Comparison of ENCODE assay signal across 22 mouse cellular contexts in the genomic region with DNA sequence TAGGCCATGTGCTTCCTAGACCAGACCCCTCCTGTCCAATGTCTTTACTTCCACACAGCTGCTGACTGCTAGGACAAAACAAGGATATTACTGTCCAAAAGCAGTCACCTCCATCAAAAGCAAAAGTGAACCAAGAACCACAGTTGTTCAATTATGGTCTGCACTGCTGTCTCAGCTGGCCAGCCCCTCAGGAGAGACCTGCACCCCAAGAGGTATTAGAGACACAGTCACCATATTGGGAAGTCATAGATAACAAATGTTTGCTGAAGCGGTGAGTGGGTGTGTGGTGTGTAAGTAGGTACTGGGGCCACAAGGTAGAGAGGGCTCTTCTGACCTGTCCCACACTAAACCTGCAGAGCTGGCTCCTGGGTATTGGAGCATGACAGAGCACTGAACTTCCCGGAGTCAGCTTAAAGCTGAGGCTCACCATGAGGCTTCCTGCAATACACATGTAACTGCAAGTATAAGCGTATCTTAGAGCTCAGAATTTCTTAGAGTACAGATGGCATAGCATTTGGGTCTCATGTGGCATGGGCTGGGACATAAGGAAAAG. TPM values are rescaled to one million over a fixed set of nuclear protein-coding genes. Genes with fewer than 3 reads are reported as not detected.
"Had no signal": no experiment of that assay in that cellular context is flagged by ENCODE, and none has a peak within 500 bp of the region (broad histone marks: within the 10 kb centered on the region; RNA-seq: fewer than 3 reads in every experiment).

No protein-coding gene starts in this region.

- H3K4me3 ChIP-seq: left cerebral cortex, adult 2 months; liver, embryonic 13.5 days; midbrain, embryonic 12.5 days; midbrain, embryonic 15.5 days; neural tube, embryonic 12.5 days; neural tube, embryonic 15.5 days had no signal

- H3K4me1 ChIP-seq: liver, embryonic 13.5 days; midbrain, embryonic 12.5 days; midbrain, embryonic 15.5 days; neural tube, embryonic 12.5 days; neural tube, embryonic 15.5 days had no signal

- H3K9me3 ChIP-seq: liver, embryonic 13.5 days; midbrain, embryonic 12.5 days; midbrain, embryonic 15.5 days; neural tube, embryonic 12.5 days; neural tube, embryonic 15.5 days had no signal

- H3K9ac ChIP-seq: liver, embryonic 13.5 days; midbrain, embryonic 12.5 days; midbrain, embryonic 15.5 days; neural tube, embryonic 12.5 days; neural tube, embryonic 15.5 days had no signal

- DNase-seq: layer of hippocampus, postnatal 36 days; liver, embryonic 13.5 days; lung, adult 2 months; right cerebral cortex, adult 18-20 months; right cerebral cortex, postnatal 14 days; right cerebral cortex, postnatal 4 days; thymus, adult 2 months; thymus, postnatal 14 days; thymus, postnatal 4 days had no signal

- H3K27ac ChIP-seq: left cerebral cortex, adult 2 months; liver, embryonic 13.5 days; macrophage; midbrain, embryonic 12.5 days; midbrain, embryonic 15.5 days; neural tube, embryonic 12.5 days; neural tube, embryonic 15.5 days; stomach, postnatal 0 days had no signal

- H3K36me3 ChIP-seq: liver, embryonic 13.5 days; midbrain, embryonic 12.5 days; midbrain, embryonic 15.5 days; neural tube, embryonic 12.5 days; neural tube, embryonic 15.5 days had no signal

- ATAC-seq: inflammation-experienced regulatory T-cells, adult 6 months; midbrain, embryonic 15.5 days had no signal

- H3K27me3 ChIP-seq: liver, embryonic 13.5 days; midbrain, embryonic 12.5 days; midbrain, embryonic 15.5 days; neural tube, embryonic 12.5 days; neural tube, embryonic 15.5 days had no signal

- H3K4me2 ChIP-seq: liver, embryonic 13.5 days; midbrain, embryonic 12.5 days; midbrain, embryonic 15.5 days; neural tube, embryonic 12.5 days; neural tube, embryonic 15.5 days had no signal

RNA-seq across cellular contexts. Expression of gene BC025446, which starts 21.6 kb away (rescaled TPM):
- polyA plus RNA-seq: inflammation-experienced regulatory T-cells, adult 6 months; limb, embryonic 11.5 days; limb, embryonic 14.5 days; macrophage; midbrain, embryonic 12.5 days; midbrain, embryonic 15.5 days; neural tube, embryonic 12.5 days; neural tube, embryonic 15.5 days had no signal

RNA-seq across cellular contexts. Expression of gene Ly6f, which starts 30.4 kb away (rescaled TPM):
- polyA plus RNA-seq: inflammation-experienced regulatory T-cells, adult 6 months; limb, embryonic 11.5 days; limb, embryonic 14.5 days; liver, embryonic 13.5 days; liver, embryonic 16.5 days; lung, adult 2 months; lung, embryonic 16.5 days; macrophage; midbrain, embryonic 12.5 days; midbrain, embryonic 15.5 days; neural tube, embryonic 12.5 days; neural tube, embryonic 15.5 days; stomach, embryonic 14.5 days; stomach, postnatal 0 days; thymus, adult 2 months had no signal
